Mouse (Mus musculus): ENCODE results near the gene Samd14.
A peak's percentile ranks its signal among the peaks of the same experiment; 100 is the strongest.

Gene Samd14

DNA sequence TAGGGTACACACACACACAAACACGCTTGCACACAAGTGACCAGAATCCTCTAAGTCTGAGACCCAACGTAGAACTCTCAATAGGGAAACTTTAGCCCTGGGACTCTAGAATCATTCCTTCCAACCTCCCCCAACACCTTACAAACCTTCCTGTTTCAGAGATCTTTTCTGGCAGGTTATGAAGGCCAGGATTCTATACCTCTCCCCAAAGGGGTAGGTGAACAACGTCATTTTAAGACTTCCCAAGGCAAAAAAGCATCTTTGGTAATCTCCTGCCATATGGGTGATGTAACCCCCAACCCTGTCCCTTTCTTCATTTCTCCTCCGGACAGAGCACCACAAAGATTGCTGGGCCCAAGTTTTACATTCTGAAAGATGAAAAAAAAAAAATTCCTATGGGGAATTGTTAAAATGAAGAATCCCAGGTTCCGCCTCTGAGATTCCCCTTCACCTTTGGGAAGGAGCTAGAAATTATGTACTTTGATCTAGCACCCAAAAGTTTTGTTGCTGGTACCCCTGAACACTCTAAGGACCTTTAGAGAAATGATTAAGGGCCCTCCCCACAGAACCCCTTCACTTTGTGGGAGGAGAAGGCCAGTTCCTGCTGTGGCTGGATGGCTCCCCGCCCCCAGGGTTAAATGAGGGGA, 19.5 kb upstream of the Samd14 start:
- DNase-seq: no peak

- DNase-seq: peak; percentile 97
Observed at GRCm38 (mm10) chr11:94990749-94991577, 18.7 kb upstream of the Samd14 start, which contains the start of gene Ppp1r9b. TSS of gene Ppp1r9b (plus strand) at chr11:94991035.

DNA sequence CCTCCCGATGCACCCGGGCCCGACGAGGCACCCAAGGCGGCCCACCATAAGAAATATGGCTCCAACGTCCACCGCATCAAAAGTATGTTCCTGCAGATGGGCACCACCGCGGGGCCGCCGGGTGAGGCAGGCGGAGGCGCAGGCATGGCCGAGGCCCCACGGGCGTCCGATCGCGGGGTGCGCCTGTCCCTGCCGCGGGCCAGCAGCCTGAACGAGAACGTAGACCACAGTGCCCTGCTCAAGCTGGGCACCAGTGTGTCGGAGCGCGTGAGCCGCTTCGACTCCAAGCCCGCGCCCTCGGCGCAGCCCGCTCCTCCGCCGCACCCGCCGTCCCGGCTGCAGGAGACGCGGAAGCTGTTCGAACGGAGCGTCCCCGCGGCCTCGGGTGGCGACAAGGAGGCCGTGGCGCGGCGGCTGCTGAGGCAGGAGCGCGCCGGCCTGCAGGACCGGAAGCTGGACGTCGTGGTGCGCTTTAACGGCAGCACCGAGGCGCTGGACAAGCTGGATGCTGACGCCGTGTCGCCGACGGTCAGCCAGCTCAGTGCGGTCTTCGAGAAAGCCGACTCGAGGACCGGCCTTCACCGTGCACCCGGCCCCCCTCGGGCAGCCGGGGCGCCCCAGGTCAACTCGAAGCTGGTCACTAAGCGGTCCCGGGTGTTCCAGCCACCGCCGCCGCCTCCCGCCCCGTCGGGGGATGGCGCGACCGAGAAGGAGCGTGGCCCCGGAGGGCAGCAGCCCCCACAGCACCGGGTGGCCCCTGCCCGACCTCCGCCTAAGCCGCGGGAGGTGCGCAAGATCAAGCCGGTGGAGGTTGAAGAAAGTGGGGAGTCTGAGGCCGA, 17.8 kb upstream of the Samd14 start:
- DNase-seq: peak; percentile 59 to 72

GRCm38 (mm10) chr11:94992480-94992753, 17.3 kb upstream of the Samd14 start:
- DNase-seq: no peak

DNA sequence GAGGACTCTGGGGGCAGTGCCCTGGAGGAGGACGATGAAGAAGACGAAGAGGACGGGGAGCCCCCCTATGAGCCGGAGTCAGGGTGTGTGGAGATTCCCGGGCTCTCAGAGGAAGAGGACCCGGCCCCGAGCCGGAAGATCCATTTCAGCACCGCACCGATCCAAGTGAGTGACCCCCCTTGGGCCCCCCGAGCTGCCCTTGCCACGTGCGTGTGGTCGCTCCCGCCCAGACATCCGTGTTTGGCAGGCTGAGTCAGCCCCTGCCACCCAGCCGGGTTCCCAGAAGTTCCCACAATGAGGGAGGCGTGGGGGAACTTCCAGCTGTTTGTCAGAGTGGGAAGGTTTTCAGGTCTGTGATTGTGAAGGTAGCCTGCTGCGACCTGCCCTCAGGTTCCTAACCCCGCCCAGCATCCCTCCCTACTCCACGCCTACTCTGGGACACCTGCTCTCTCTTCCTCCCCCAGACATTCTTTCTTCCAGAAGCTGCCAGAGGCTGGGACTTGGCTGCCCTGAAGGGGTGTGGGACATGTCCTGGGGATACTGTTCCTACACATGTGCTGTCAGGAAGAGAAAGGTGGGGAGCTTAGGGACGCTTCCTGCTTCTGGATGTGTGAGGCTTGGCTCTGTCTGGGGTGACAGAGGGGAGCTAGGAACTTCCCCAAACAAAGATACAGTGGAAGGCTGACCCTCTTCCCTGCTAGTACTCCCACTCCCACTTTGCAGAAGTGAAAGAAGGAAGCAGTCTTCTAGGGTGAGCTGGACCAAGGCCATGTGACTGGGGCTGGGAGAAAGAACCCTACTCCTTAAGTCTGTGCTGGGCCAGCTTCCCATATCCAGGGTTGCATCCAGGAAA, 16.7 kb upstream of the Samd14 start:
- peak in 1 of 2 experiments; percentile 58 for DNase-seq

DNA sequence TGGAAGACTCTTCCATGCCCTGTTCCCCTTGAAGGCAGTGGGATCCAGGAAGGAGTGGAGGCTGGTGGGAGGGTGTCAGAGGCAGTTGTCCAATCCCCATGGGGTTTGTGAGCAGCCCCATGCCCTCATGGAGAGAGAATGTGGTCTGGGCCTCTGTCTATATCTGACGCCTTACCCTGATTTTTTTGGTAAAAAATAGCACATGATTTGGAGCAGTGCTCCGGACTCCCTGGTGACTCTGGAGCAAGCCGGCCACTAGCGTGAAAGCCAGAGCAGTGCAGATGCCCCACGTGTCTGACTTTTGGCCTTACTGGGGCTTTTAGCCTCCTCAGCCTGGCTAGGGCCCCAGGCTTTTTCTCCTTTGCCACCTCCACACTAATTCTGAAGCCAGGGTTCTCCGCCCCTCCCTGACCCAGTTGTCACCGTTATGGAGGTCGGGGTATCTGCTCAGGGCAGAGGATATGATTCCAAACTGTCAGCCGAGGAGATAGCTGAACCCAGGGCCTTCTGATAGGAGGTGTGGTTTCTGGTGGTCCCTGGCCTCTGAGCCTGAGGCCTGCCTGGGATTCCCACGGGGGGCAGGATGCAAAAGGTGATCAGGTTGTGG, 15.4 kb upstream of the Samd14 start:
- DNase-seq: peak; percentile 44 to 59

DNA sequence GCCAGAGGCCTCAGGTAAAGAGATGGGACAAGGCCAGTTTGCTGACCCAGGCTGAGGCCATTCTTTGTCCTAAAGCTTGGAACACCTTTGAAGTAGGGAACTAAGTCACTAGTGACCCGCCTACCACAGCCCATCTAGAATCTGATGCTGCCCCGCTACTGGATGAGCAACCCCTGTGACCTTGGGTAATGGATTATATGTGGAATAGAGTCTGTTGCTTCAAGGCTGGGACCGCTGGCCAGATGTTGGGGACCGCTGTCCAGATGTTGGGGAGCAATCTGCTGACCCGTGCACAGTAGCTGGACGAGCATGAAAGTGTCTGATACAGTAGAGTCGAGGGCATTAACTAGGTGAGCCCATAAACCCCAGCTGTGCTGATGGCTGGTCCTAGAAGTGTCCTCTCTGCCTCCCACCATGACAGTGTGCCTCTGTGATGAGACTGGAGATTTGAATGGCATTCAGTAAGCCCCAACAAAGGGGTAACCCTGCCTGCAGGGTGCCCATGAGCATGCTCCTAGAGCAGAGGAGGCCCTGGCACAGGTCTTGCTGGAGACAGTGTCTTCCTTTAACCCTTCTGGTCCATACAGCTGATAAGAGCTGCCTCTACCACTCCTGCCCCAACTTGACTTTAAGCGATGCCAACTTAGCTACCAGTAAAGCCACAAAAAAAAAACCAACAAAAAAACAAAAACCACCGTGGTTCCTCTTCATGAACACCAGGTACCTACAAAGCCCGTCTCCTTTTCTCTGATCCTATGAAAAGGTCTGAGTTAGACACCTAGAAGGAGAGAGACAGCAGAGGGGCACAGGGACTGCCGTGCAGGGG, 14.5 kb upstream of the Samd14 start:
- DNase-seq: peak in 1 of 2 experiments; percentile 14

- DNase-seq: peak in 1 of 2 experiments; percentile 50
Observed at GRCm38 (mm10) chr11:94996101-94996500, 13.6 kb upstream of the Samd14 start.

DNA sequence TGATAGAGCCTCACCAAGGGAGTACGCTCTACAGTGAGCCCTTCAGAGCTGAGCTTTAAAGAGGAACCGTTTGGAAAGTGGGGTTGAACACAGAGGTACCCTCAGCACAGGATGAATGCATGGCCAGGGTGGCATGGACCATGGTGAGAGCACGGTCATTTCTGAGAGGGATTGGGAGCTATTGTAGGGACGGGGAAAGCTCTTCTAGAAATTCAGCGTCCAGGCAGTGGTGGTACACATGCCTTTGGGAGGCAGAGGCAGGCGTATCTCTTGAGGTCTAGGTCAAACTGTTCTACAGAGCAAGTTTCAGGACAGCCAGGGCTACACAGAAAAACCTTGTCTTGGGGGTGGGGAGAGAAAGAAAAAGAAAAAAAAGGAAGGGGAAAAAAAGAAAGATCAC, 12.7 kb upstream of the Samd14 start:
- no peak for DNase-seq

GRCm38 (mm10) chr11:94997596-94997995, 12.1 kb upstream of the Samd14 start:
- DNase-seq: no peak

- peak; percentile 63 to 76 for DNase-seq
Observed at GRCm38 (mm10) chr11:94998041-94998531, 11.6 kb upstream of the Samd14 start.

DNA sequence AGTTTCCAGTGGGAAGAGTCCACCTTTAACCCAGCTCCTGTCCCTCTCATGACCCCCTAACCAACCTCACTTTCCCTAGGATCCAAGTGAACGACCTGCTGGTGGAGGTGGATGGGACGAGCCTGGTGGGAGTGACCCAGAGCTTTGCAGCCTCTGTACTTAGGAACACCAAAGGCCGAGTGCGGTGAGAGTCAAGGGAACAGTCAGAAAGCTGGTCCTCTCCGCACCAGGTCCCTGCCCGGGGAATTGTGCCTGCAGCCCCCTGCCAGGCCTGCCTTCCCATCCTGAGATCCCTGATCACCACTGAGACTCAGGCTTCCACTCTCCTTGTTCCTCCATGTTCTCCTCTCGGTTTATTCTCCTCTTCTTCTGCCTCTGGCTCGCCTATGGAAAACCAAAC, 9.6 kb upstream of the Samd14 start:
- peak in 1 of 2 experiments; percentile 24 for DNase-seq

GRCm38 (mm10) chr11:95000548-95000947, 9.1 kb upstream of the Samd14 start:
- peak; percentile 66 to 67 for DNase-seq

DNA sequence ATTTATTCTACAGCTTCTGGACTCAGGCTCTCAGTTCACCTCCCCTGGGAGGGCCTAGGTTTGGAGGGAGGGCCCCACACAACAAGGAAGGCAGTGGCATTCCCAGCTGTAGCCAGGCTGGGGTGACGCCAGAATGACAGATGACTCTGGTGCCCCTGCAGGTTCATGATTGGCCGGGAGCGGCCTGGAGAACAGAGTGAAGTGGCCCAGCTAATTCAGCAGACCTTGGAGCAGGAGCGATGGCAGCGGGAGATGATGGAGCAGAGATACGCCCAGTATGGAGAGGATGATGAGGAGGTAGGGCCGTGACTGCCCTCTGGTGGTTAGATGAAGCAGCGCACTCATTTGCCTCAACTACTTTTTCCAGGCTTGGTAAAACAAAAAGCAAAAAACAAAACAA, 8.6 kb upstream of the Samd14 start:
- DNase-seq: peak; percentile 94 to 96

- DNase-seq: peak in 1 of 2 experiments; percentile 29
Observed at GRCm38 (mm10) chr11:95001584-95002347, 7.9 kb upstream of the Samd14 start.

DNA sequence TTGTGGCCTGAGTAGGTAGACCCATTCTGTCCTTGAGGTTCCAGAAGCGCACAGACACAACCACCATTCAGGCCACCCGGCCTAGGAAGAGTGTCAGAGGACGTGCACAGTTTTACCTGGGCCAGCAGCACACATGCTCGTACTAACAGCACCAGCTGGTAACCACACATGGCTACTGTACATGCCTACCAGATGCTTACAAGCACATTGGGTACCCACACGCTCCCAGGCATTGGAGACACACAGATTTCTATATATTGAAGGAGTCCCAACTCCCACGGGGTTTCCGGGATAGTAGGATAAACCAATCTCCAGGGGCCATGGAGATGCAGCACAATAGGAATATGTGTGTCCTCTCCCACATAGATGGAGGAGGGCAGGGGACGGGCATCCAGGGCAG, 7.0 kb upstream of the Samd14 start:
- peak in 1 of 2 experiments; percentile 21 for DNase-seq

DNA sequence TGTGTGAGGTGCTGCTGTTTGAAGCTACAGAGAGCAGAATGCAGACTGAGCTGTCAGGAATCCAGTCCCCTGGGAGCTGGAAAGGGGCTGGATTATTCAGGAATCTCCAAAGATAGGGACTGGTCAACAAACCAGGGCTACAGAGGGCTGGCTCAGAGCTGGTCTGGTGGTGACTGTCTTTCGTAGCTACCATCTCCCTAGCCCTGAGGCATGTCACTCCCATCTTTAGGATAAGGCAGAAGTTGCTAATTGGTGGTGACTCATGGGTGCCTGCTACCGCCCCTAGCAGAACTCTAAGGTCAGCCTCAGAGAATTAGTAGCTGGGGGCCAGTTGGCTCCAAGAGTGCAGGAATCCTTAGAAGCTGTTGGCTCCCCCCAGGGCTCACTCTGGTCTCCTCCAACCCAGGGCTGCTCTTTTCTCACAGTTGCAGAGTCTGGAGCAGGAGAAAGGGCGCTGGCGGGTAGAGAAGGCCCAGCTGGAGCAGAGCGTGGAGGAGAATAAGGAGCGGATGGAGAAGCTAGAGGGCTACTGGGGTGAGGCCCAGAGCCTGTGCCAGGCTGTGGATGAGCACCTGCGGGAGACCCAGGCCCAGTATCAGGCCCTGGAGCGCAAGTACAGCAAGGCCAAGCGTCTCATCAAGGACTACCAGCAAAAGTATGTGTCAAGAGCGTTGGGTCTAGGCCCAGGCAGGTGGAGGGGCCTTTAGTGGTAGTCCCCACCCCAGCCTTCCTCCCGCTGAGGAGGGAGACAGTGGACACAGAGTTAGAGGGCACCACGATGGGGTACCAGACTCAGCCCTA, 5.3 kb upstream of the Samd14 start:
- DNase-seq: peak in 1 of 2 experiments; percentile 46

DNA sequence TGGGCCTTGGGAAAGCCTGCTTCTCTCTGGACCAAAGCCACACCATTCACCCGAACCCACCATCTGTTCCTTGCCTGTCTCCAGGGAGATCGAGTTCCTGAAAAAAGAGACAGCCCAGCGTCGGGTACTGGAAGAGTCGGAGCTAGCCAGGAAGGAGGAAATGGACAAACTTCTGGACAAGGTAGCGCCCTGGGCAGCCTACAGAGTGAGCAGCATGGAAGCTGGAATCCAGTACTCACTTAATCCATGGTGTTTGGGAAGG, 4.8 kb upstream of the Samd14 start:
- peak in 1 of 2 experiments; percentile 68 for DNase-seq

- DNase-seq: no peak
Observed at GRCm38 (mm10) chr11:95006038-95006437, 3.6 kb upstream of the Samd14 start.

Data from cerebellum, postnatal 10 days (tissue).